Mouse (Mus musculus) common myeloid progenitor, adult 5-6 weeks (primary cell): ENCODE results near the gene Rdh7. TPM values are rescaled to one million over a fixed set of nuclear protein-coding genes. Genes with fewer than 3 reads are reported as not detected.
A peak's percentile ranks its signal among the peaks of the same experiment; 100 is the strongest.
"Not testable (repeated sequence)": the region's sequence is repeated elsewhere in the genome, so short reads cannot be mapped to it uniquely, and the experiment has no call there.

Experiments used
- ATAC-seq: replicated peaks from 2 replicates; pipeline ENCODE4 v1.8.0; 2016; ENCODE audit warnings: low read depth, mild to moderate bottlenecking, moderate TSS enrichment, inconsistent platforms; ENCODE audit not compliant: poor library complexity, severe bottlenecking
- total RNA-seq: library from RNA; stranded (forward); fragments of 200-1000, 187-1606 nt; gene quantifications from 2 replicates; pipeline ENCODE4 v1.2.3, GENCODE M21; 2017

Rdh7 gene
- total RNA-seq, 1 experiment from 2014 or later, result not detected

GRCm38 (mm10) chr10:127896705-127897104 is 8.1 kb upstream of the Rdh7 start:
- no peak for ATAC-seq

- peak; percentile 99 for ATAC-seq
These were observed 4.8 kb upstream of the Rdh7 start for GRCm38 (mm10) chr10:127893163-127894022.

GRCm38 (mm10) chr10:127891481-127891880 is 2.9 kb upstream of the Rdh7 start:
- no peak for ATAC-seq

- ATAC-seq, result no peak
These were observed 1.6 kb downstream of the Rdh7 start for GRCm38 (mm10) chr10:127886971-127887370.

- ATAC-seq, result no peak
These were observed 2.1 kb downstream of the Rdh7 start for GRCm38 (mm10) chr10:127886551-127886950.

- ATAC-seq, result no peak
These were observed 7.6 kb downstream of the Rdh7 start for GRCm38 (mm10) chr10:127881041-127881440.

GRCm38 (mm10) chr10:127879155-127879688 is 9.4 kb downstream of the Rdh7 start:
- 0 out of 2 replicates have a peak, but pooled peaks have one; percentile 29 for ATAC-seq

GRCm38 (mm10) chr10:127878262-127879057 is 10.2 kb downstream of the Rdh7 start:
- ATAC-seq, result no peak

GRCm38 (mm10) chr10:127877681-127878080 is 10.9 kb downstream of the Rdh7 start:
- peak; percentile 63 for ATAC-seq

GRCm38 (mm10) chr10:127872484-127872883 is 16.1 kb downstream of the Rdh7 start:
- 0 out of 2 replicates have a peak, but pooled peaks have one; percentile 29 for ATAC-seq

GRCm38 (mm10) chr10:127866232-127866631 is 22.4 kb downstream of the Rdh7 start, which contains the start of gene Rdh16f2:
Rdh16f2 (plus strand) TSS chr10:127866474.
- no peak for ATAC-seq

- ATAC-seq, result no peak
These were observed 23.7 kb downstream of the Rdh7 start for GRCm38 (mm10) chr10:127864931-127865330.

GRCm38 (mm10) chr10:127856376-127856775 is 32.2 kb downstream of the Rdh7 start:
- ATAC-seq, result no peak

- ATAC-seq, result no peak
These were observed 39.0 kb downstream of the Rdh7 start, which contains the start of gene Rdh19 for GRCm38 (mm10) chr10:127849628-127850027. Rdh19 (plus strand) TSS chr10:127849928.

GRCm38 (mm10) chr10:127848089-127848488 is 40.5 kb downstream of the Rdh7 start:
- ATAC-seq, result no peak

GRCm38 (mm10) chr10:127845945-127846344 is 42.7 kb downstream of the Rdh7 start:
- ATAC-seq, result not testable (repeated sequence)

GRCm38 (mm10) chr10:127840776-127841175 is 47.8 kb downstream of the Rdh7 start:
- ATAC-seq, result no peak

- no peak for ATAC-seq
These were observed 50.1 kb downstream of the Rdh7 start for GRCm38 (mm10) chr10:127838539-127838938.

GRCm38 (mm10) chr10:127837793-127838192 is 50.8 kb downstream of the Rdh7 start:
- not testable (repeated sequence) for ATAC-seq

GRCm38 (mm10) chr10:127835292-127835691 is 53.3 kb downstream of the Rdh7 start:
- no peak for ATAC-seq
